Mouse (Mus musculus): ENCODE measurements at regions not wholly inside any gene's neighbourhood (a gene's known extent, or its start where the extent isn't known, plus 50 kb on each side); places are given as distances from the start of the nearest gene placed in this dataset.
A peak's percentile ranks its signal among the peaks of the same experiment; 100 is the strongest.

DNA sequence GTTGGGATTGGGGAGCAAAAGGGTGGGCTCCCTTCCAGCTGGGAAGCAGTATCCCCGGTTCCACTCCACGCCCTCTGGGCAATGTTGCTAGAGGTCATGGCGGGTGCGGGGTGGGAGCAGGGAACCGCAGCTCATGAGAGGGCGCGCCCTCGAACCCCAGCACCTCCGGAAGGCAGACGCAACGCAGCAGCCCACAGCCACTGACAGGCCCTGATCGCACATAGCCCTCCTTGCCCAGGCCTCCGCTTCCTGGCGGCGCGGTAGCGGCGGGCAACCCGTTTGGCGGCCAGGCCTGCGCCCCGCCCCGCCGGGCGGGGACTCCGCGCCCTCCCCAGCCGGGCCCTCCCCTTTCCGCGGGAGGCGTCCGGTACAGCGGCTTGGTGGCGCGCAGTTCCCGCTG lies 464.4 kb upstream of the Gm21863 start:
- peak; percentile 0 for DNase-seq (ENCODE audit: low read depth, low spot score)

Data from embryo, embryonic 11.5 days (tissue).